Mouse (Mus musculus) mouse trophoblast stem cell (cell line): ENCODE results near the gene Lekr1.

Experiments used
- in situ Hi-C, 2 experiments: fragments of 300-500 bp; cut with MseI, MboI; formaldehyde crosslinking; loops; 2 replicates in 1 of 2; 3 replicates in 1 of 2; pipeline ENCODE4 v1.15.1; 2025

Lekr1 gene

DNA sequence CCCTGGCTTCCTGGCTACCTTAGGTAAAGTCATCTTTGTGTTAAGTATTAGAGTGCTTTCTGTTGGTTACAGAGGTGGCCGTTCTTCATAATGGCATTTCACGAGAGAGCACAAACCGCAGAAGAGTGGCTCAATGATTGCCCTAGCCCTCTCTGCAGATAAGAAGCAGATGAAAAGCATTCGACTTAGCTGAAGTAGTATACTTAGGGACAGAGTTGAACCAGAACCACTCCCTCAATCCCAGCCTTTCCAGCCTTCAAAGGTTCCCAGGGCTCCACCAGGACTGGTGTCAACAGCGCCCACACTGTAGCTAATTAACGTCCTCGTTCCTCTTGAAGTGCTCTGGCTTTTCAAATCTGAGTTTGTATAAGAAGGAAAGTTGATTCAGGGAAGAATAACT lies 166.4 kb downstream of the Lekr1 start:
- in situ Hi-C loops: no loop called here

GRCm38 (mm10) chr3:65836435-65836834 lies 170.4 kb downstream of the Lekr1 start:
- in situ Hi-C loops: no loop called here

- in situ Hi-C loops: no loop called here
Observed at GRCm38 (mm10) chr3:65839664-65840063, 173.6 kb downstream of the Lekr1 start.

GRCm38 (mm10) chr3:65841175-65841574 lies 175.1 kb downstream of the Lekr1 start:
- in situ Hi-C loops: no loop called here

DNA sequence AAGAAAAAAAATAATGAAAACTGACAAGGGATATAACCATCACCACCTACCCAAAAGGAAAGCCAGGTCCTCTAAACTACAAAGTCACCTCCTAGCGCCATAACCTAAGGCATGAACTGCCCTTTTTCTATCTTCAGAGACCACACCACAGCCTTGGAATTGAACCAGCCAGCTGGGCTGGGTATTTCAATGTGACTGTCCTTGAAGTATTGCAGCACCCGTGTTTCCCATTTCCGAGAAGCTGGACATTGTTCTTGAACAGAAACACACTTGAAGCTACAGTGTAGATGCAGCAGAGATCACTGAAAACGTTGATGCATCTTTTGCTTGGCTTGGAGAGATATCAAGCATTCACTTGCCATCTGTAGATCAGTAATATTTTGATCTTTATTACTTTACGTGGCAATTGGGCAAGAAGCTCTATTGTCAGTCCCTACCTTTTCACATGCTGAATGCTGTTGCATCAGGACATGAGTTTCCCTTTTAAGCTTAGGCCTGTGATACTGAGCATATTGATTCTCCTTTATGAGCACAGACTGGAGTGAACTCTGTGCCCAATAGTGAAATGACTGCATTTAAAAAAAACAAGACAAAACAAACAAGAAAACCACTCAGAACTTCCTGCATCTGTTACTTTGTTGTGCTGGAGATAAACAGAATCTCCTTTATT lies 176.6 kb downstream of the Lekr1 start:
- in situ Hi-C loops: no loop called here

- in situ Hi-C loops: no loop called here
Observed at GRCm38 (mm10) chr3:65843185-65843552, 177.1 kb downstream of the Lekr1 start.

GRCm38 (mm10) chr3:65844302-65844701 lies 178.3 kb downstream of the Lekr1 start:
- in situ Hi-C loops: no loop called here

DNA sequence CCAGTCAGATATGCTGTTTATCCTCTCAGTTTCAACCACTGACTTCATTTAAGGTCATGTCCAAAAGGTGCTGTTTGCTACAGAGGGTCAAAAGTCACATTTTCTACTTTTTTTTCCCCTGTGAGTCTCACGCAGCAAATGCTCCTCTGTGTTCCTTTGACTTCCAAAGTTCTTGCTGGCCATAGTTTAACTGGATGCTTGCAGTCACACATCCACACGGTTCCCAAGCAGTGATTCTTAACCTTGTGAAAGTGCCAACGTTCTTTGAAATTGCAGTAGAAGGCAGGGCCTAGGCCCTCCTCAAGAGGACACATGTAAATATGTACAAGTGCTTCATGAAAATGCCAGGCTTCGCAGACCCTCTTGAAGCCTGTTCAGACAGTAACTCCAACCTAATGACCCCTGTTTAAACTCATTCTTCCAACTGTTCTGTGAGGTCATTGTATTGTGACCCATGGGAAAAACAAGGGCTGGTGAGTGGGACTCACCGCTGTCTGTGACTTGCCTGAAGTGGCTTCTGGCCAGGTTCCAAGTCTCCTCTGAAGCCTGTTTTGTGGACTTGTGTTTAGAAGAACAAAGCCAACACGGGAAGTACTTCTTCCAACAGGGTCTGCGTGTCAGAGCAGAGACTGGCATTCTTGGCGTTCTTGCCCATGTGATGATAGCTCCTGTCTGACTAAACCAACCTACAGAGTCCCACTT lies 179.0 kb downstream of the Lekr1 start:
- in situ Hi-C loops: no loop called here

GRCm38 (mm10) chr3:65847158-65847787 lies 181.2 kb downstream of the Lekr1 start:
- in situ Hi-C loops: no loop called here

- in situ Hi-C loops: loop anchor here (25.0 kb wide), 1 partner anchor 316 kb away; the partner anchor contains the start of gene Tiparp (in 2 of the 2)
Observed at GRCm38 (mm10) chr3:65853746-65854145, 187.7 kb downstream of the Lekr1 start.

GRCm38 (mm10) chr3:65855521-65855920 lies 189.5 kb downstream of the Lekr1 start:
- in situ Hi-C loops: loop anchor here (25.0 kb wide), 1 partner anchor 318 kb away; the partner anchor contains the start of gene Tiparp (in 2 of the 2)

DNA sequence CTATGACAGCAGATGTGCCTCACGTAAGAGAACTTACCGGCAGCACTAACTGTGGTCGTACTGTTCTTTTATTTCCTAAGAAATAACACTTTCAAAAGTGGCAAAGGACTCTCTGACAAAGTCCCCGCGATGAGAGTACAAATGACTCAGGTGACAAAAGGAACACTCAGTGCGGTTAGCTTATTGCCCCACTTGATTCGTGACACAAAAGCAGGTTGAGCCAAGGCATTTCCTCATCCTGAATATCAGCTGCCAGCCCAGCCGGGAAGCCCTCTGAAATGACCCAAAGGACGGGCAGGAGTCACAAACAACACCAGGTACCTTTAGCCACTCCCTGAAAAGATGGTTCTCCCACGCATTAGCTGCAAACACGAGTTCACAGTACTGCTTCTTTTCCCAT lies 192.1 kb downstream of the Lekr1 start:
- in situ Hi-C loops: loop anchor here (25.0 kb wide), 1 partner anchor 321 kb away; the partner anchor contains the start of gene Tiparp (in 2 of the 2)

- in situ Hi-C loops: loop anchor here (25.0 kb wide), 1 partner anchor 322 kb away; the partner anchor contains the start of gene Tiparp (in 2 of the 2)
Observed at GRCm38 (mm10) chr3:65858741-65859348, 192.8 kb downstream of the Lekr1 start.

- in situ Hi-C loops: loop anchor here (25.0 kb wide), 1 partner anchor 322 kb away; the partner anchor contains the start of gene Tiparp (in 2 of the 2)
Observed at GRCm38 (mm10) chr3:65859750-65860149, 193.7 kb downstream of the Lekr1 start.

DNA sequence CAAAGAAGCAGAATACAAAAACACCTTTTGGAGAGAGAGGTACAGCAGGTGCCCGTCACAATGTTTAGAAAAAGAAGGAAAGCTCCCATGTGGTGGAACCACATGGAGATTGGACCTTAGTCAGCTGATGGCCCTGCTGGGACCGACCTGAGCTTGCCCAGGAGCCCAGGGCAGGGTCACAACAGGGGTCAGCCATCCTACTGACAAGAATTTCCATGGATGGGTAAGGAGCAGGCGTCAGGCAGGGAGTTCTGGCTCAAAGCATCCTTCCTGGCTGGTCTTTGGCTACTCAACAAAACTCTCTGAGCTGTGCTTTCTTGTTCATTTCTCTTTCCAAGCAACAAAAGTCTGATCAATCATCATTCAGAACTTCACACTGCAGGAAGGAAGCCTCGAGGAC lies 194.9 kb downstream of the Lekr1 start:
- in situ Hi-C loops: loop anchor here (25.0 kb wide), 1 partner anchor 324 kb away; the partner anchor contains the start of gene Tiparp (in 2 of the 2)

GRCm38 (mm10) chr3:65861471-65861881 lies 195.4 kb downstream of the Lekr1 start:
- in situ Hi-C loops: loop anchor here (25.0 kb wide), 1 partner anchor 324 kb away; the partner anchor contains the start of gene Tiparp (in 2 of the 2)

GRCm38 (mm10) chr3:65863297-65863696 lies 197.3 kb downstream of the Lekr1 start:
- in situ Hi-C loops: loop anchor here (25.0 kb wide), 1 partner anchor 326 kb away; the partner anchor contains the start of gene Tiparp (in 2 of the 2)

DNA sequence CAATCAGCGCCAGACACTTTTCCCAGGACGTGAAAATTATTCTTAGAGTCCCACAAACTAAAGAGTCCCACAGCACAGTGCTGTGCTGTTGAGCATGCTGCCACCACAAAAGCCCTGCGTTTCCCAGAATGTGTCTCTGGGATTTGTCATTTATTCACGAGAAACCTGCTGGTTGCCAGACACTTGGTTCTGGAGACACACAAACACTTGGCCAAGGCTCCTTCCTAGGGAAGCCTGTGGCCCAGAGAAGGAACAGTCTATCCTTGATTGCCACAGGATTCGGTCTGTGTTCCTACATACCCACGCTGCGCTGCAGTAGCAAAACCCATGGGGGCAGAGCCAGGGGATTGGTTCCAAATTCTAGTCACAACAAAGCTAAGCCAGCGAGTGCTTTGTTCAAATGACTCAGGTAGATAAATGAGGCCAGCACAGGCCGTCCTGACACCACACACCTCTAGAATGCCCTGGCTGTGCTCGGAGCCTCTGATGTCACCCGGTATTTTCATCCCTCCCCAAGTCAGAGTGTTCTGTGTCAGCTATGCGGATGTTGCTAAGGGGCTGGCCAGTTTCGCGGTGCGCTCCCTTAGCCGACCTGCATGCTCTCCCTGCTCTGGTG lies 197.8 kb downstream of the Lekr1 start:
- in situ Hi-C loops: loop anchor here (25.0 kb wide), 1 partner anchor 327 kb away; the partner anchor contains the start of gene Tiparp (in 2 of the 2)

DNA sequence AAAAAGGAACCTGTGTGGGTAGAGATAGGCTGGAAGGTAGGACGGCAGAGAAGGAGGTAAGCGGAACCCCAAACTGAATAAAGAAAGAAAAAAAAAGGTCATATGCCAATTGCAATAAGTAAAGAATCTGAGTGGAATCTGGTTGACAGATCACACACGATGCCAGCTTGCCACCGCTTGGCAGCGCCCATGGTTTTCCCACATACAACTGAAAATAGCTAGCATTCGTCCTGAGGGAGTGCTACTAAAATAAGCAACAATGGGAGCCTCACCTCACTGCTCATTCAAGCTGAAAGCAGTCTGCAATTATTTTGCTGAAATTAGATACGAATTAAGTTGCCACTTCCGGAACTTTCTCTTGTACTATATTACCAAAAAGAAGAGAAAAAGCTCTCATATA lies 202.9 kb downstream of the Lekr1 start:
- in situ Hi-C loops: loop anchor here (25.0 kb wide), 1 partner anchor 332 kb away; the partner anchor contains the start of gene Tiparp (in 2 of the 2)

GRCm38 (mm10) chr3:65869724-65870123 lies 203.7 kb downstream of the Lekr1 start:
- in situ Hi-C loops: loop anchor here (25.0 kb wide), 1 partner anchor 332 kb away; the partner anchor contains the start of gene Tiparp (in 2 of the 2)

GRCm38 (mm10) chr3:65871188-65871603 lies 205.2 kb downstream of the Lekr1 start:
- in situ Hi-C loops: loop anchor here (25.0 kb wide), 1 partner anchor 334 kb away; the partner anchor contains the start of gene Tiparp (in 2 of the 2)
